Mouse (Mus musculus) mammary gland, adult 2 months (tissue): ENCODE results near the gene Slc22a29. TPM values are rescaled to one million over a fixed set of nuclear protein-coding genes. Genes with fewer than 3 reads are reported as not detected.

ENCODE experiments used
- polyA plus RNA-seq: library from polyadenylated mRNA; depleted of rRNA; stranded (reverse); fragments of >200 nt; gene quantifications from 2 replicates; pipeline ENCODE4 v1.2.3, GENCODE M21; 2012; ENCODE audit warnings: low replicate concordance; rRNA removed

Slc22a29 gene
- not detected in 2 replicates for polyA plus RNA-seq

GRCm38 (mm10) chr19:8218800-8219199 lies at the start of gene Slc22a29:
Gene Slc22a29 (minus strand): TSS chr19:8218900.

GRCm38 (mm10) chr19:8131881-8132280 lies 86.8 kb downstream of the Slc22a29 start, which contains the start of gene Slc22a28:
Gene Slc22a28 (minus strand): TSS chr19:8131982.

Other genes starting within 250 kb of the Slc22a29 start
- gene Slc22a28, start 86.9 kb downstream of the Slc22a29 start, polyA plus RNA-seq, result not detected in 2 replicates
- 0.17 TPM in 1 of 2 replicates, not detected in the other for gene Slc22a30, start 186.2 kb upstream of the Slc22a29 start, polyA plus RNA-seq